Mouse (Mus musculus) heart, postnatal 0 days (tissue): ENCODE measurements around the gene Hmgb1. TPM values are rescaled to one million over a fixed set of nuclear protein-coding genes. Genes with fewer than 3 reads are reported as not detected.

ENCODE experiments used
- ATAC-seq: fragments of 200-750 bp; cut with Nextera tagmentation; 2 replicates; pipeline ENCODE4 v1.8.0; 2017; ENCODE audit warnings: low read depth, moderate number of reproducible peaks, moderate library complexity; ENCODE audit not compliant: insufficient read depth
- DNase-seq: peaks from one replicate; pipeline ENCODE4 v3.0.0-alpha.2; 2016; ENCODE audit warnings: low spot score
- H3K27ac ChIP-seq: fragments of 300-500 bp; sonication (generic); 2 replicates; pipeline ENCODE4 v1.5.1; 2014; ENCODE audit warnings: low read depth, mild to moderate bottlenecking
- H3K27me3 ChIP-seq: fragments of 300-500 bp; sonication (generic); 2 replicates; pipeline ENCODE4 v1.6.1; 2014; ENCODE audit warnings: low read length, mixed read lengths; ENCODE audit not compliant: control insufficient read depth, insufficient read depth
- H3K36me3 ChIP-seq: fragments of 300-500 bp; sonication (generic); replicated peaks from 2 replicates; pipeline ENCODE4 v1.6.1; 2014; ENCODE audit warnings: low read length, mixed read lengths; ENCODE audit not compliant: control insufficient read depth, insufficient read depth
- H3K4me1 ChIP-seq: fragments of 300-500 bp; sonication (generic); 2 replicates; pipeline ENCODE4 v1.6.1; 2014; ENCODE audit warnings: antibody characterized with exemption; ENCODE audit not compliant: control insufficient read depth, insufficient read depth
- H3K4me2 ChIP-seq: fragments of 300-500 bp; sonication (generic); 2 replicates; pipeline ENCODE4 v1.6.1; 2014; ENCODE audit warnings: low read depth, mild to moderate bottlenecking, low read length, moderate library complexity
- H3K4me3 ChIP-seq: fragments of 300-500 bp; sonication (generic); 2 replicates; pipeline ENCODE4 v1.5.1; 2014; ENCODE audit warnings: low read depth, low read length
- H3K9ac ChIP-seq: fragments of 300-500 bp; sonication (generic); replicated peaks from 2 replicates; pipeline ENCODE4 v1.6.1; 2014; ENCODE audit warnings: low read depth, low read length, mixed read lengths
- H3K9me3 ChIP-seq: fragments of 300-500 bp; sonication (generic); replicated peaks from 2 replicates; pipeline ENCODE4 v1.6.1; 2016; ENCODE audit warnings: low read length; ENCODE audit not compliant: control insufficient read depth
- CTCF ChIP-seq: IDR thresholded peaks from 2 replicates; pipeline ENCODE4 v1.5.1; 2016; ENCODE audit warnings: antibody characterized with exemption, control low read depth, low read depth
- EP300 ChIP-seq: IDR thresholded peaks from 2 replicates; pipeline ENCODE4 v1.6.1; 2016; ENCODE audit warnings: antibody characterized with exemption, low read depth
- WGBS: fragments of 180-500 bp; shearing (Covaris S2); extraction: QIAGEN DNeasy Blood & Tissue Kit; methylation state at CpG from one replicate; pipeline ENCODE4 v1.1.7; 2014; 5-methylcytosine and 5-hydroxymethylcytosine counted together
- polyA plus RNA-seq: library from polyadenylated mRNA; unstranded; fragments of >200 nt; fragmentation: Nextera tagmentation; extraction: Ambion mirVana; gene quantifications from 2 replicates; pipeline ENCODE4 v1.2.1, GENCODE M21; 2015
- total RNA-seq: library from RNA; depleted of rRNA; stranded (reverse); fragments of >200 nt; gene quantifications from 2 replicates; pipeline ENCODE4 v1.2.3, GENCODE M21; 2014; ENCODE audit warnings: low replicate concordance

Gene Hmgb1
- total and polyA plus RNA-seq, 2 experiments from 2014 or later: 107 to 540 TPM

DNA sequence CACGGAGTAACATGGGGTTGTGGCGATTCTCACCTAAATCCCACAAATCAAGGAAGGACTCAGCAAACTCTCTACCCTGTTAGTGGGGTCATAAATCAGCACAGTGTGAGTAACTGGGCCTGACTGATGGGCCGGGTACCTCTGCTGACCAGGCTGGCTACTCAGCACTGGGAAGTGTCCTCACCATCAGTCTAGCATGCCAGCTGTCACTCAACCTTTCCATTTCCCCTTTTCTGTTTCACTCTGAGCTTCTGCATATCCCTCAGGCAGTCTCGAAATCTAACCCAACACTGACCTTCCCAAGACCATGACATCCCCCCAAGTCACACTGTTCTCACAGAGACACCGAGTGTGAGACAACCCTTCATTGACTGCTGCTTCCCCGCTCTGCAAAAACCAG, 95.4 kb downstream of the Hmgb1 start:
- Histone ChIP-seq H3K9me3 (no peaks in the 10 kb centered on the region), H3K27ac (no peak overlapping the region), H3K9ac (no peak overlapping the region), H3K4me3 (no peak overlapping the region), H3K36me3 (no peaks in the 10 kb centered on the region), H3K4me2 (no peak overlapping the region), H3K4me1 (no peaks in the 10 kb centered on the region), H3K27me3 (no peaks in the 10 kb centered on the region)
- TF ChIP-seq EP300 (no peak), CTCF (no peak)
- 79% methylated on average over 6 of the region's 6 CpGs for WGBS
- ATAC-seq (no peak), DNase-seq (no peak)

DNA sequence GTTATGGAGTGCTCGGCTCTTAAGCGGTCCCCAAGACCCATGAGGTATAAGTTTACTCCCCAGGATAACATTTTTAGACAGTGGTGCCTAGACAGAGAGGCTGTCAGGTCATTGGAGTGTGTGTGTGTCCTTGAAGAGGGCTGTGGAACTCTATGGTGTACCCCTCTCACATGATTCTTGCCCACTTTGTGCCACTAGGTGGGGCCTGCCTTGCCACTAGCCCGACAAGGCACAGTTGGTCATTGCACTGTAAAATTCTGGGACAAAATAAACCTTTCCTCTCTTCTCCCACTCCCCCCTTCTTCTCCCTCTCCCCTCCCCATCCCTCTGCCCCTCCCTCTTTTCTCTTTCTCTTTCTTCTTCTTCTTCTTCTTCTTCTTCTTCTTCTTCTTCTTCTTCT, 96.1 kb downstream of the Hmgb1 start:
- ATAC-seq (no peak), DNase-seq (no peak)
- Histone ChIP-seq H3K4me2 (no peak overlapping the region), H3K9me3 (no peaks in the 10 kb centered on the region), H3K27ac (no peak overlapping the region), H3K4me1 (no peaks in the 10 kb centered on the region), H3K9ac (no peak overlapping the region), H3K27me3 (no peaks in the 10 kb centered on the region), H3K4me3 (no peak overlapping the region), H3K36me3 (no peaks in the 10 kb centered on the region)
- WGBS: 81% methylated on average over 3 of the region's 3 CpGs
- no peak; the same call in 1 of the 2 replicates for TF ChIP-seq CTCF
- no peak for TF ChIP-seq EP300

DNA sequence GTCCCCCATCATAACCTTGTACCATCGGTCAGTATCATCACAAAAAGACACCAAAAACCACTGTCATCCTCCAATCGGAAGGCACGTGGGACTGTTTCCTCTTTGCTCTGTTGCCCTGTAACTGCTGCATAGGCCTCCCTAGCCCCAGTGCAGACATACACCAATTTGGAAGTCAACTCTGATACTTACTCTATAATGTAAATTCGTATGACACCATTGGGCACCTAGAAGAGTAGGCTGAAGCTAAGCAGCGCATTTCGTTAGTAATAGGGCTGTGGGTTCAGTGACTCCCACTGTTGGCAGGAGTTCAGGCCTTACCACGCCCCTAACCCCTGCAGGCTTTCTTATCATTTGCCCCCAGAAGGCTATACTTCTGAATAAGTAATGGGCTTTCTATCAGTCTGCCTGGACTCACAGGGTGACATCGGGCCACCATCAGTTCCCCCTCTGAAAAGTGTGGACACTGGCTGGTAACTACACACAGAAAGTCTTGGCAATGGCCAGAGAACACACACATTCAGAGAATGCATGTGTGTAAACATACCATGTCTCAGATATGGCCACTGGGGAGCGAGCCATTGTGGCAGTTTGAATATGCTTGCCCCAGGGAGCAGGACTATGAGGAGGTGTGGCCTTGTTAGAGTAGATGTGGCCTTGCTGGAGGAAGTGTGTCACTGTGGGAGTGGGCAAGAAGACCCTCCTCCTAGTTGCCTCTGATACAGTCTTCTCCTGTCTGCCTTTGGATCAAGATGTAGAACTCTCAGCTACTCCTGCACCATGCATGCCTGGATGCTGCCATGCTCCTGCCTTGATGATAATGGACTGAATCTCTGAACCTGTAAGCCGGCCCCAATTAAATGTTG, 97.7 kb downstream of the Hmgb1 start:
- Histone ChIP-seq H3K27me3 (no peaks in the 10 kb centered on the region), H3K9ac (no peak overlapping the region), H3K36me3 (no peaks in the 10 kb centered on the region), H3K4me1 (0 out of 2 replicates have a peak, but pooled peaks cover 4% of the 10 kb centered on the region), H3K27ac (no peak overlapping the region), H3K4me2 (no peak overlapping the region), H3K9me3 (no peaks in the 10 kb centered on the region), H3K4me3 (no peak overlapping the region)
- DNase-seq (no peak), ATAC-seq (no peak)
- no peak for TF ChIP-seq CTCF
- 82% methylated on average over 10 of the region's 10 CpGs for WGBS

DNA sequence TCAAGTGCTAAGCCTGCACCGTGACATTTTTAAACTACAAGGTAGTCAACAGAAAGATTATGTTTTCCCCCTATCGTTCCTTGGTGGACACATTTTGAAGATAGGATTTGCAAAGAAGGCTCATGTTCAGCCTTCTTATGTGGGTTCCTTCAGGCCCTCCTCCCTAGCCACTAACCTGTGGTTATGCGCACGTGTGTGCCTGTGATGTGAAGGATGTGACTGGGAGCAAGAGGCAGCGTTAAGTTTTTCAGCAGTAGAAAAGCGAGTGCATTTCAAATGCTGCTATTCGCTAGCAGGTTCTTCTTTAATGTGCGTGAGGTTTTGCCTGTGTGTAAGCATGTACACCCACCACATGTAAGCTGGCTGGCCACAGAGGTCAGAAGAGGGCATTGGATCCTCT, 103.8 kb downstream of the Hmgb1 start:
- no peak overlapping the region for H3K4me2 ChIP-seq
- no peak overlapping the region for H3K27ac ChIP-seq
- ATAC-seq (no peak), DNase-seq (no peak)
- no peak overlapping the region for H3K9ac ChIP-seq
- WGBS: 85% methylated on average over 8 of the region's 8 CpGs
- H3K4me3 ChIP-seq: no peak overlapping the region
- peaks cover 9% of the 10 kb centered on the region; the same call in 1 of the 2 replicates for H3K4me1 ChIP-seq
- no peaks in the 10 kb centered on the region for H3K27me3 ChIP-seq
- H3K9me3 ChIP-seq: no peaks in the 10 kb centered on the region
- no peaks in the 10 kb centered on the region for H3K36me3 ChIP-seq
- TF ChIP-seq EP300 (no peak), CTCF (no peak)

DNA sequence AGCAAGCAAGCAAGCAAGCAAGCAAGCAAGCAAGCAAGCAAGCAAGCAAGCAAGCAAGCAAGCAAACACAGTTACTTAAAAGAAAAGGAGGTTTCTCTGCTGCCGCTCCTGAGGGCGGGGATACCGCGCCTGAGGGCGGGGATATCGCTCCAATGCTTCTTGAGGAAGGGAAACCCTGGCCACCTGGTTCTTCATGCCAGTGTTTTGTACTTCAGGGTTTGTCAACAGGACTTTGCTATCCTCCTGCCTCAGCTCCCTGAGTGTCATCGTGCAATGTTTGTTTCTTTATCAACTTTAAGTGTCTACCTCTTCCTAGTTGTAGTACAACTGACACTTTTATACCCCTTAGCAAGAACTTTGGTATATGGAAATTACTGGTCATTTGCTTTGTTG, 104.5 kb downstream of the Hmgb1 start:
- Histone ChIP-seq H3K4me1 (peaks cover 9% of the 10 kb centered on the region; the same call in 1 of the 2 replicates), H3K36me3 (no peaks in the 10 kb centered on the region), H3K4me3 (no peak overlapping the region), H3K4me2 (peak overlapping the region; percentile 30; the same call in 1 of the 2 replicates), H3K27me3 (no peaks in the 10 kb centered on the region), H3K27ac (no peak overlapping the region), H3K9me3 (no peaks in the 10 kb centered on the region), H3K9ac (no peak overlapping the region)
- WGBS: 38% methylated on average over 7 of the region's 7 CpGs
- DNase-seq: no peak
- TF ChIP-seq EP300: no peak
- TF ChIP-seq CTCF: no peak
- no peak for ATAC-seq
